Mouse (Mus musculus) urinary bladder, postnatal 36 days (tissue): ENCODE data around the gene Vmn2r83.
"Not testable (repeated sequence)": the region's sequence is repeated elsewhere in the genome, so short reads cannot be mapped to it uniquely, and the experiment has no call there.

Experiments
- DNase-seq, 2 experiments: peaks; one replicate each; pipeline ENCODE4 v3.0.0; 2022; ENCODE audit warnings: low spot score in 2 of 2, mixed read lengths in 1 of 2

Vmn2r83 gene

GRCm38 (mm10) chr10:79468431-79468830 lies at the start of gene Vmn2r83:
Gene Vmn2r83, plus strand, starts transcription at chr10:79468731.
- DNase-seq, result no peak

GRCm38 (mm10) chr10:79435141-79435820 lies 33.2 kb upstream of the Vmn2r83 start:
- DNase-seq, result not testable (repeated sequence)

- DNase-seq, result no peak
These were observed 27.4 kb downstream of the Vmn2r83 start for GRCm38 (mm10) chr10:79495886-79496285.

- DNase-seq, result no peak
These were observed 28.3 kb downstream of the Vmn2r83 start for GRCm38 (mm10) chr10:79496701-79497288.

- no peak for DNase-seq
These were observed 34.5 kb downstream of the Vmn2r83 start for GRCm38 (mm10) chr10:79502830-79503644.

- no peak for DNase-seq
These were observed 38.2 kb downstream of the Vmn2r83 start for GRCm38 (mm10) chr10:79506709-79507108.

- DNase-seq, result no peak
These were observed 55.9 kb downstream of the Vmn2r83 start for GRCm38 (mm10) chr10:79524433-79524832.

- DNase-seq, result no peak
These were observed 57.2 kb downstream of the Vmn2r83 start for GRCm38 (mm10) chr10:79525456-79526325.

- DNase-seq, result no peak
These were observed 58.3 kb downstream of the Vmn2r83 start for GRCm38 (mm10) chr10:79526661-79527452.

- no peak for DNase-seq
These were observed 58.9 kb downstream of the Vmn2r83 start for GRCm38 (mm10) chr10:79527453-79527845.

GRCm38 (mm10) chr10:79528081-79528480 lies 59.5 kb downstream of the Vmn2r83 start:
- DNase-seq, result no peak

- DNase-seq, result no peak
These were observed 61.7 kb downstream of the Vmn2r83 start for GRCm38 (mm10) chr10:79530241-79530640.

- no peak for DNase-seq
These were observed 62.2 kb downstream of the Vmn2r83 start for GRCm38 (mm10) chr10:79530721-79531120.

- DNase-seq, result no peak
These were observed 63.1 kb downstream of the Vmn2r83 start for GRCm38 (mm10) chr10:79531593-79531992.

GRCm38 (mm10) chr10:79532678-79533077 lies 64.1 kb downstream of the Vmn2r83 start:
- no peak for DNase-seq

- DNase-seq, result peak; percentile 78 to 86
These were observed 64.8 kb downstream of the Vmn2r83 start, which contains the start of gene Plpp2 for GRCm38 (mm10) chr10:79533126-79533911. Gene Plpp2, minus strand, starts transcription at chr10:79533796.

- no peak for DNase-seq
These were observed 65.9 kb downstream of the Vmn2r83 start for GRCm38 (mm10) chr10:79534426-79534825.

- DNase-seq, result no peak
These were observed 66.9 kb downstream of the Vmn2r83 start for GRCm38 (mm10) chr10:79535431-79535830.

- DNase-seq, result no peak
These were observed 68.0 kb downstream of the Vmn2r83 start for GRCm38 (mm10) chr10:79536461-79537080.
